Mouse (Mus musculus) embryonic stem cell, embryonic (primary cell): ENCODE data around the gene Atf7ip.

ENCODE experiments used
- CTCF ChIA-PET, 4 experiments: fragments of 300-600 bp in 2 of 4; fragments of 350-600 bp in 2 of 4; sonication (Branson Sonifier 250); formaldehyde crosslinking; loops; one replicate each; lab custom pipeline; 2022; ENCODE audit warnings: inconsistent platforms in 2 of 4; lab: Charles Lee
- POLR2A ChIA-PET, 4 experiments: fragments of 300-600 bp in 2 of 4; fragments of 350-600 bp in 2 of 4; sonication (Branson Sonifier 250); formaldehyde crosslinking; loops; one replicate each; lab custom pipeline; 2022; ENCODE audit warnings: antibody characterized with exemption in 4 of 4, inconsistent platforms in 1 of 4; lab: Charles Lee

Atf7ip gene

DNA sequence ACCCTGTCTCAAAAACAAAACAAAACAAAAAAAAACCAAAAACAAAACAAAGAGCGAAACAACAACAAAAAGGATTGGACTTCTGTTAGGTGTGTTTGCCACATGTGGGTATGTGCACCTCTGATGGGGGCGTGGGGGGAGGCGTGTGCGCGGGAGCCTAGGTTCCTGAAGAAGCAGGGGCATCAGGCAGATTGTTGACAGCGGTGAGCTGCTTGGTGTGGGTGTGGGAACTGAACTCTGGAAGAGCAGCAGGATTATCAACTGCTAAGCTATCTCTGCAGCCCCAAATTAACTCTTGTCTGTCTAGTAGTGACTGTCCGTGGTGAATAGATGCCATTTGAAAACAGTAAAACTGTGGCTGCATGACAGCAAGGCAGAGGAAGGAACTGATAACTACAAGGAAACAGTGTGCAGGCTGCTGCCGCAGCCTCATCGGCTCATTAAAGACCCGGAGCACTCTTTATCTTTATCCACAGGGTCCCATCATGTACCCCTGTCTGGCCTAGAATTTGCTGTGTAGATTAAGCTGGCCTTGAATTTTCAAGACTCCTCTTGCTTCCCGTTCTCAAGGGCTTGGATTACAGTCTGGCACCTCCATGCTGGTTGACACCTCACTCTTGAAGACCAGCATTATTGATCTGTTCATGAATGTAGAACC, 32.4 kb upstream of the Atf7ip start:
- POLR2A ChIA-PET: interaction anchor here in 3 of 4 experiments (1.0 to 14.8 kb wide), 11 partner anchors 8 to 58 kb away, joined by 3 to 273 read pairs (median 16); no protein-coding TSS in a partner anchor
- CTCF ChIA-PET: no interaction called here

- POLR2A ChIA-PET: interaction anchor here (0.6 to 14.8 kb wide), 17 partner anchors 9 to 78 kb away, joined by 3 to 273 read pairs (median 5); no protein-coding TSS in a partner anchor
- CTCF ChIA-PET: no interaction called here
These were observed 30.7 kb upstream of the Atf7ip start for GRCm38 (mm10) chr6:136475171-136475860.

DNA sequence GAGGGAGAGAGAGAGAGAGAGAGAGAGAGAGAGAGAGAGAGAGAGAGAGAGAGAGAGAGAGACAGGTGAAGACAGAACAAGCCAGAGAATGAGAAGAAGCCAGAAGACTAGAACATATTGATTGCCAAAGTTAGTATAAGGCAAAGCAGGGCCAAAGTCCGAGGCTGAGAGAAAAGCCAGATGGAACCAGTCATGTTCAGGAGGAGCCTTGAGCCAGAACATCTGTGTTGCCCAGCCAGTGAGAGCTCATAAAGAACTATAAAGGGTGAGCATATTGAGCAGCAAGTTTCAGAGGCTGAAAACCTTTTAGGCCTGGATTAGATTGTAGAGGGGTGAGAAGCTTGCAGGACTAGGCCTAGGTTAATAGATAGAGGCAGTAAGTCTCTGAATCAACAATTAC, 28.1 kb upstream of the Atf7ip start:
- ChIA-PET CTCF (interaction anchor here in 1 of 4 experiments (0.6 kb wide), 1 partner anchor 1041 kb away, joined by 3 read pairs; no protein-coding TSS in a partner anchor), POLR2A (interaction anchor here in 2 of 4 experiments (0.6 to 1.4 kb wide), 5 partner anchors 9 to 54 kb away, joined by 3 to 8 read pairs (median 3); no protein-coding TSS in a partner anchor)

- POLR2A ChIA-PET: interaction anchor here in 2 of 4 experiments (0.6 to 7.6 kb wide), 10 partner anchors 10 to 58 kb away, joined by 3 to 107 read pairs (median 3); no protein-coding TSS in a partner anchor
- CTCF ChIA-PET: interaction anchor here in 1 of 4 experiments (0.6 kb wide), 1 partner anchor 11 kb away, joined by 4 read pairs; no protein-coding TSS in a partner anchor
These were observed 22.4 kb upstream of the Atf7ip start for GRCm38 (mm10) chr6:136483531-136483930.

DNA sequence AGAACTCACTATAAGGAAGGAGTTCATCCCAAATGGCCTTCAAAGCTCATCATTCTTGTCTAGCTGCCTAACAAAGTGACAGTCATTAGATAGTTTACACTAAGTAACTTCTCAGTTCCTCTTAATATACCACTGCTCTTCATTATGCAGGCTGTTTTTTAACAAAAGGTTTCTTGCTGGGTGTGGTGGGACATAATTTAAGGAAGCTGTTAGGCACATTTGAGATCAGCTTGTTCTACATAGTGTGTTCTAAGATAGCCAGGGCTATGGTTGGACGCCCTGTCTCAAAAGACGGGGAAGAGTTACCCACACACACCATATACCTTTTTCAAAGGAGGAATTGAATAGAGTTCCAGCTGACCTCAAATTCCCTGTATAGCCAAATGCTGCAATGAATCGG, 21.9 kb upstream of the Atf7ip start:
- ChIA-PET POLR2A (interaction anchor here in 3 of 4 experiments (0.9 to 7.6 kb wide), 10 partner anchors 11 to 57 kb away, joined by 3 to 107 read pairs (median 4); no protein-coding TSS in a partner anchor), CTCF (no interaction called here)

DNA sequence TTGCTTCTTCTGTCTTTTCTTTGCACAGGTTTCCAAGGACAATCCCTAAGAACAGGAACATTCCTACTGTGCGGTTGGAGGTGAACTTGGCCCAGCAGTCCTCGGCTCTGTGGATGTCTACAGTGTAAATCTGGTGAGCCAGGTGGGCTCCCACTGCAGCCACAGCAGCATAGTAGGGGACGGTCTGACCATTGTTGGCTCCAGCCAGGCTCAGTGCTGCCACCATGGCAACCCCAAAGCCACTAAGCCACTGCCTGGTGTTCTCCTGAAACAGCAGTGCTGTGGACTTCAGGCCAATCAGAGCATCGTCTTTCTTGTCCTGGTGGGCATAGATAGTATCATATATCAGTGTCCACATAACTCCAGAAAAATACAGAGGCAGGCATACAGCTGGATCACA, 19.8 kb upstream of the Atf7ip start:
- ChIA-PET CTCF (interaction anchor here in 1 of 4 experiments (0.6 kb wide), 1 partner anchor 136 kb away, joined by 3 read pairs; no protein-coding TSS in a partner anchor), POLR2A (interaction anchor here in 3 of 4 experiments (0.9 to 7.6 kb wide), 16 partner anchors 8 to 73 kb away, joined by 3 to 107 read pairs (median 10); no protein-coding TSS in a partner anchor)

- CTCF ChIA-PET: interaction anchor here in 1 of 4 experiments (0.9 to 1.2 kb wide), 2 partner anchors 16 kb away, joined by 3 to 4 read pairs; no protein-coding TSS in a partner anchor
- POLR2A ChIA-PET: interaction anchor here (0.7 to 7.6 kb wide), 30 partner anchors 9 to 317 kb away, joined by 3 to 107 read pairs (median 6); partner anchors contain the start of gene Hist4h4 (in 1 of the 4)
These were observed 19.0 kb upstream of the Atf7ip start for GRCm38 (mm10) chr6:136486801-136487553.

- POLR2A ChIA-PET: interaction anchor here (0.7 to 7.6 kb wide), 28 partner anchors 10 to 316 kb away, joined by 3 to 107 read pairs (median 6); partner anchors contain the start of gene Hist4h4 (in 1 of the 4)
- CTCF ChIA-PET: interaction anchor here in 1 of 4 experiments (0.7 to 1.2 kb wide), 3 partner anchors 15 to 31 kb away, joined by 3 to 4 read pairs (median 4); no protein-coding TSS in a partner anchor
These were observed 18.4 kb upstream of the Atf7ip start for GRCm38 (mm10) chr6:136487554-136487950.

DNA sequence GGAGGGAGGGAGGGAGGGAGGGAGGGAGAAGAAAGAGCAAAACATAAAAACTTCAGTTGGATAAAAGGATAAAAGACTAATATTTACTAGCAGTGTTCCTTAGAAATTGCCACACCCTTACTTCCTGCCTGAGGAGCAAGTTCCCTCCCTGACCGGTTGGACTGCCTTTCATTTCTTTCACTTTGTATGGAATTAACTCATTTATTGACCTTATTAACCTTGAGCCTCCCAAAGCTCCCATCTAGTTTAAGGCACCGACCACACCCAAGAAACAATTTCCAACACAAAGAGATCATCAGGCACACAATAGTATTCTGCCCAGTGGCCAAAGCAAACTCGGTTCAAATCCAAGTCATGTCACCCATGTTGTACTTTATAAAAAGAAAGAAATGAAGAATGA, 16.1 kb upstream of the Atf7ip start:
- ChIA-PET POLR2A (interaction anchor here (0.6 to 12.3 kb wide), 30 partner anchors 8 to 947 kb away, joined by 3 to 273 read pairs (median 8); no protein-coding TSS in a partner anchor), CTCF (no interaction called here)

GRCm38 (mm10) chr6:136490516-136491475, 15.2 kb upstream of the Atf7ip start:
- POLR2A ChIA-PET: interaction anchor here (0.6 to 12.3 kb wide), 58 partner anchors 8 to 1479 kb away, joined by 3 to 273 read pairs (median 5); partner anchors contain the start of genes Hist4h4 (in 2 of the 4) and Wbp11 (in 1 of the 4)
- CTCF ChIA-PET: interaction anchor here in 3 of 4 experiments (0.6 to 1.2 kb wide), 4 partner anchors 25 to 125 kb away, joined by 3 read pairs; no protein-coding TSS in a partner anchor

DNA sequence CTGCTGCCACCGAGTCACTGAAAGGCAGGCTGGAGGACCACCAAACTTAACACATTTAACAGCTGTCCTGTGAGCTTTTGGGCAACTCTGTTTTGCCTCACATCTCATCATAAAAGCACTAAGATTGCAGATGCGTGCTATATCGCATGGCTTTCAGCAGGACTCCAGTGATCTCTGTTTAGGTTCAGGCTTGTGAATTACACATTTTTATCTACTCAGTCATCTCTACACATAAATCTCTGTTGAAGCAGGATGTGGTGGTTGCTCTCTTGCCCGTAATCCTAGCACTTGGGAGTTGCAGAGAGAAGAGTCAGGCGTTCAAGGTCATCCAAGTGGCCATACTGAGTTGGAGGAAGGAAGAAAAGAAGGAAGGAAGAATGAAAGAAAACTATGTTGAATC, 14.3 kb upstream of the Atf7ip start:
- ChIA-PET POLR2A (interaction anchor here (0.7 to 12.3 kb wide), 49 partner anchors 8 to 337 kb away, joined by 3 to 273 read pairs (median 6); partner anchors contain the start of genes Hist4h4 (in 2 of the 4) and Wbp11 (in 1 of the 4)), CTCF (interaction anchor here in 3 of 4 experiments (0.6 to 1.2 kb wide), 3 partner anchors 19 to 71 kb away, joined by 3 to 5 read pairs (median 3); no protein-coding TSS in a partner anchor)

DNA sequence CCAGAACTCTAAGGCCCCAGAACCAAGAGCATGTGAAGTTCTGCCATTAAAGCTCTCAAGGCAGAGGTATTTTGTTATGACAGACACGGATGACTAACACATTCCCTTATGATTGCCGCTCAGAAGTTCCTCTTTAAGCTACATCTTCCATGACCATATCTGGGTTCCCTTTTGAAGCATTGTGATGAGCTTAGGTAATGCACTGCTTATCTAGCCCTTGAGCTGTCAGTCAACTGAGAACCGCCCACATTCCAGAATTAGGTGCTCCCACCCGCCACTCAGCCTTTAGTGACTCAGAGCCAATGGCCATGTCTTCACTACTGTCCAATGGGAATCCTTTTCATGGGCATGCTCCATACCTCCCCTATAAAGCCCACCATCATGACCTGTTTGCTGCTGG, 13.7 kb upstream of the Atf7ip start:
- POLR2A ChIA-PET: interaction anchor here in 3 of 4 experiments (0.6 to 12.3 kb wide), 29 partner anchors 9 to 70 kb away, joined by 3 to 273 read pairs (median 7); no protein-coding TSS in a partner anchor
- CTCF ChIA-PET: interaction anchor here in 1 of 4 experiments (1.2 kb wide), 1 partner anchor 26 kb away, joined by 5 read pairs; no protein-coding TSS in a partner anchor

DNA sequence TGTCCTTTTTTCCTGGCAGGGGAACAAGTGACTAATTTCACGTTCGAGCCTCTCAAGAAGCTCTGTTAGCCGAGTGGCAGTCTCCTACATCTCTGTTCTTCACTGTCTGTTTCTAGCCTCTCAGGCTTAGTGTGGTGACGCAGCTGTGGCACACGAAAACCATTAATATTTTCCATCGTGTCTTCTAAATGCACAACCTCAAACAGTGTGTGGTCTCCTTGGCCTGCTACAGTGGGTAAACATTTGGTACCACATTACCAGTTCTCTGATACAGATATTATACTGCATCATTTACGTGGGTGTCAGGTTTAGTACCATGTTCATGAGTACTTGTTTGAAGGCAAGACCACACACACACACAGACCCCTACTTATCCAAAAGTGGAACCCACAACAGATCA, 12.5 kb upstream of the Atf7ip start:
- POLR2A ChIA-PET: interaction anchor here in 3 of 4 experiments (0.9 to 12.3 kb wide), 11 partner anchors 17 to 50 kb away, joined by 3 to 273 read pairs (median 36); no protein-coding TSS in a partner anchor
- CTCF ChIA-PET: no interaction called here

DNA sequence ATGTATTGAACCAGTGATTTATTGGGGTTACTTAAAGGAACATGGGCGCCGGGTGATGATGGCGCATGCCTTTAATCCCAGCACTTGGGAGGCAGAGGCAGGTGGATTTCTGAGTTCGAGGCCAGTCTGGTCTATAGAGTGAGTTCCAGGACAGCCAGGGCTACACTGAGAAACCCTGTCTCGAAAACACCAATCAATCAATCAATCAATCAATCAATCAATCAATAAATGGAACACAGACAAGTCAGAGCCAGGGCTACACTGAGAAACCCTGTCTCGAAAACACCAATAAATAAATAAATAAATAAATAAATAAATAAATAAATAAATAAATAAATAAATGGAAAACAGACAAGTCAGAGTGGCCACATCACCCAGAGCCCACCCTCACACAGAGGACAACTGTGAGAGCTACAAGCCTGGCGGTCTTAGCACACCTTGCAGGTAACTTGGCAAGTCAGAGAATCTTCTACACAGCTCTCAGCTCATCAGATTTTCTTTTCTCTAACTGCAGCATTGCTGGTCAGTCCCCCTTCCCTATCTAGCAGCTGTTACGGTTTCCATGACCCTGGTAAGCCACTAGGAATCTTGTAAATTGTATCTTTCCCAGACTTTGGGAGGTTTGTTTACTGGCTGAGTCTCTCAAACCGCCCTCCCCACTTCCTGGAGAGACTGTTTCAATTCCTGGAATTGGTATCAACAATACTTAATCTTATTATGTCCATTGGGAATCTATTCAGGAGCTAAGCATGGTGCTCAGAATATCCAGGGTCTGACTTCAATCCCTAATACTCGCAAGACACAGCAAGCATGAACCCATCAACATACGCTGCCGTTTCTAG, 11.8 kb upstream of the Atf7ip start:
- CTCF ChIA-PET: interaction anchor here in 2 of 4 experiments (0.6 to 0.9 kb wide), 2 partner anchors 9 to 24 kb away, joined by 3 to 5 read pairs; no protein-coding TSS in a partner anchor
- POLR2A ChIA-PET: interaction anchor here (0.7 to 12.3 kb wide), 28 partner anchors 9 to 310 kb away, joined by 3 to 273 read pairs (median 4); partner anchors contain the start of gene Hist4h4 (in 1 of the 4)

GRCm38 (mm10) chr6:136495023-136495422, 10.9 kb upstream of the Atf7ip start:
- CTCF ChIA-PET: interaction anchor here in 2 of 4 experiments (0.6 to 0.9 kb wide), 3 partner anchors 8 to 24 kb away, joined by 3 to 5 read pairs (median 4); no protein-coding TSS in a partner anchor
- POLR2A ChIA-PET: interaction anchor here (0.7 to 12.3 kb wide), 27 partner anchors 8 to 309 kb away, joined by 3 to 273 read pairs (median 5); partner anchors contain the start of gene Hist4h4 (in 1 of the 4)
